Mouse (Mus musculus) CD4-positive, CD25-positive, alpha-beta regulatory T cell, adult 4 months (primary cell): ENCODE measurements at regions not wholly inside any gene's neighbourhood (a gene's known extent, or its start where the extent isn't known, plus 50 kb on each side); places are given as distances from the start of the nearest gene placed in this dataset.

Source experiments
- ATAC-seq: one replicate; pipeline ENCODE4 v1.8.0; 2017

DNA sequence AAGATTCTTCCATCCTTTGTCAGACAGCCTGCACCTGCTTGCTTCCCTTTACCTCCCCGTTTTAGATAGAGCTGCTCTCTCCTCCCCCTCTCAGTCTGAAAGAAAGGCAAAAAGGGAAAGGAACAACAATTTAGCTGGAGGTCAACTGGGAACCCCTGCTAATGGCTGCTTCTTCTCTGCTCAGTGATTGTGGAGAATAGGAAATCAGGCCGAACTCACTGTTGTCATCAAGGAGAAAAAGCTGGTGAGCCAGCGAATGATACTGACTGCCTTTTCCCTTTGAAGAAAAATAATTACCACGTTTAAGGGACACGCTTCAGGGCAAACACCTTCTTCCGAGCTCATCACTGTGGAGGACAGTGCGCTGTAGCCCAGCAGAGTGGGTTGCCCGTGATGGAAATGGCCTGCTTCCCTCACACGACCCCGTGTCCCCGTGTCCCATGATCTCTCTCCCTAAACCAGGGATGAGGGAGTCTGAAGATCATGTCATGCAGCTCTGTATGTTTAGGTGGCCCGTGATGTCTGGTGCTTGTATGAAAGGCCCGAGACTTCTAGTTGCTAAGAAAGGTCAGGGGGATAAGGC, 183.8 kb upstream of the Sash1 start:
- ATAC-seq, result no peak

GRCm38 (mm10) chr10:9066566-9066965, 180.7 kb upstream of the Sash1 start:
- no peak for ATAC-seq

- ATAC-seq, result no peak
These were observed 176.1 kb upstream of the Sash1 start for GRCm38 (mm10) chr10:9061979-9062378.

DNA sequence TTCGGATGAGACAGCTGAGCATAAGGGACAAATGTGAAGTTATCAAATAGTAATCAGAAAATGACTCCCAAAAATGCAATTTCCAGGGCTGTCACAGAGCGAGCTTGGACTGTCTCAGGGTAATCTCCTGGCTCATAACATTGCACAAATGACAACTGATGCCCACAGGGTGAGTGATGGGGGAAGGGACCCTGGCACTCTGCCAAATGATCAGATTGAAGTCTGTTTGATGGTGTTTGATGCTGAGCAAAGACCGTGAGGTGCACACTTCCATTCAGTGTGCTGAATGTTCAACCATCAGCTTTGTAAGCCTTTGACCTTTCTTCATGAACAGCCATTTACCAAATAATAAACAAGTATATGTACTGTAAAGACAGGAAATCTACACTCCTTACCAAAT, 169.4 kb upstream of the Sash1 start:
- ATAC-seq, result no peak

DNA sequence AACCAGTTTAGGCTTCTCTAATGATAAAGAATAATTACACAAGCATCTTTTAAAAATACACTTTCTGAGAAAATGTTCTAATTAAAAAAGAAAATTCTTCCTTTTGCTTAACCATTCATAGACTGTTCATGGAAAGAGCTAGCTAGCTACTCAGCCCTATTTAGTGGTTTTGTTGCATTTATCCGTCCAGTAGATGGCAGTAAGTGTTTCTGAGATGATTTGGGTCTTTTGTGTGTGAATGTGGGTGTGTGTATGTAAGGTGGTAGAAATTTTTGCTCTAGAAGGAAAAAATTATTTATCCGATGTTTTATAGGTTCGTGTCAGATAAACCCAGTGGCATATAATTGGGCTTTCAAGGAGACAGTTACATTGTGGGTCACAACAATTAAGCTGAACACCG, 167.5 kb upstream of the Sash1 start:
- ATAC-seq, result no peak

DNA sequence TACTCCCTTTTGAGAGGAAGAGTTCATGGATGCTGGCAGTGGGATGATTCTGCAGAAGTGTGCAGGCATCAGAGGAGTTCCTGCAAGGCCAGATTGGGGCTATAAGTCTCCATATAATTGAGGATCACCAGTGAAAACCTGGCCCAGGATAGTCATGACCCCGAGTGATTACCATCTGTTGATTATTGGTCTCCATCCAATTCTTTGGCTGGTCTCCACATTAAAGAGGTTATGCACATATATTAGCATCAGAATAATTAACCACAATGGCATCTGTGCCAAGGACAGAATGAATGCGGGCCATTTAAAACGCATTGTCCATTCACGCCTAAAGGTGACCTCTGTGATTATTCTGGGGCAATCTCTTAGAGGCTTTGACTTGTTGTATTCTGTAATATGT, 161.5 kb upstream of the Sash1 start:
- no peak for ATAC-seq

DNA sequence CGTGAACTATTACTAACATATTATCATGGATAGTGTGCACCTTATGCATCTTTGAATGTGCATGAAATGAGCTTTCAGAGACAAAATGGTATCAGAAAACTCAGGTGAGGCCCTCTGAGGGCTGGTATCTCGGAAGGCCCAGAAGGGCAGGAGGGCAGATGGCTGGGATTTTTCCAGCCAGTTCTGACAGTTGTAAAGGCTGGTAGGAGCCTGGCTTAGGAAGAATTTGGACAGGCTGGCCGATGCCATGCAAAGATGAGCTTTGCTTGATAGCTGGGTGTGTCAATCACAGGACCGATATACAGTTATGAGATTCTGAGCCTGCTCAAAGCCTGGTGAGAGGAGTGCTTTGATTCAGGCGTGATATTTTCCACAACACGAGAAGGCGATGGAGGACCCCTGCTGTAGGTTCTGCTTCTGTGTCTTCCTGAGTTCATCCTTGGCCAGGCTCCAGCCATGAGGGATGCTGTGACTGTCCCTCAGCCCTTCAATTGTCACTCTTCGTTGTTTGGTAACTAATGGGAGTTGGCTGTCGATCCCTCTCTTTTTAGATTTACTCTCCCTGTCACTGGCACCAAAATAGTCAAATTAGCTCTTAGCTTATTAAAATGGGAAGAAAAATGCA, 159.0 kb upstream of the Sash1 start:
- ATAC-seq, result no peak

GRCm38 (mm10) chr10:9043507-9043906, 157.6 kb upstream of the Sash1 start:
- ATAC-seq, result no peak

DNA sequence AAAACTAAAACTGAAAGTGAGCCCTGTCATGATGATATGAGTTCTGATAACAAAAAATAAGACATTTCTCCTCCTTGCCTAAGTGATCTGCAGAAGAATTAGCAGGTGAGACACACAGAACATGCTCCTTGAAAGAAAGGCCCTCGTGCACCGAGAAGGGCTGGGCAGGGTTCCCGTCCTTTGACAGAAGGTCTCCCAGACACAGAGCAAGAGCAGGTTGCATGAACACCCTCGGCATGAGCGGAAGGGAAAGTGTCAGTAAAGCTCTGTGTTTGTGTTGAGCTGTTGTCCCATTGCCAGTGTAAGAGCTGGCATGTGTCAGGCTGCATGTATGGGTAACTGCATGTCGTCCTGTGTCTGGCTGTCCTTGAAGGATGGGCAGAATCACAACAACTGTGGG, 144.6 kb upstream of the Sash1 start:
- ATAC-seq, result no peak

DNA sequence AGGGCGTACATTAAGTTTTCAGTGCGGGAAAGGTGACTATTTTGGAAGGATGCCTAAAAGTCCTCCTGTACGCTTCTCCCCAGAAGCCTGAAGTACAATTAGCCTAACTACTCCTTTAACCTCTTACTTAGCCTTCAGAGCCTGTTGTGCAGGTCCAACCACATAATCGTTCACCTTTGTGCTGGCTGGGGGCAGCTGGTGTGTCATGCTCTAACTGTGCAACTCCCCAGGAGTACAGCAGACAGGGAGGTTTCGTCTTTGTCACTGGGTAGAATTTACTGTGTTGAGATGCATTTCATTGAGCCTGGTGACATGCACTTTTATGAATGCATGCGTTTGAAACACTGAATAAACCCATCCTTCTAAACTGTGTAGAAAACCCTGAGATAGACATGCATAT, 143.6 kb upstream of the Sash1 start:
- no peak for ATAC-seq

DNA sequence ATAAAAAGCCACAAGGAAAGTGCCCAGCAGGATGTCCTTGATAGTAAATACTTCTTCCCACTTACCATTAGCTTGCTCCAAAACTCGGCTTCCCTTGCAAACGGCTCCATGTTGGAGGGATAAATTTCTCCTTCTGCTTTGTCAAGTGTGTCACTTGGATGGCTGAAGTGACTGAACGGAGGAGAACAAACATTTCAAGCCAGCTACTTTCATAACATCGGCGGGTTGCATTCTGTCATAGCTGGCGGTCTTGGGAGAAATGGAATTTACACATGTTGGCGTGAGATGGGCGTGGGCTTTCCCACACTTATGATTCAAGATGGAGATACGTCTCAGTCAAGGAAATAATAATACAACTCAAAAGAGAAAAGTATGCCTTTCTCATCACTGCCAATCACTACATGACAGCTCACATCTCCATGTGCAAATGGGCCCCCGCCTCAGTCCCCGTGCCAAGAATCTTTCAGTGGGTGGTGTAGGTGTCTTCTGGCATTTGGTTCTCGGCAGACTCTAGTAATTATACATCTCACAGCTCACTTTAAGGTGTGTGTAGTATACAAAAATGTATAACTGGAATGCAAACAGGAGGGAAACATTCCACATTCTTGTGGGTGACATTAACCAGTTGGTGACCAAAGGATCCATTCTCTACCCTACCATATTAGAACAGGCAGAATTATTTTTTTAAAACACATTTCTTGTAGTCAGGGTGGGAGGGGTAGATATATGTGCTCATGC, 141.4 kb upstream of the Sash1 start:
- no peak for ATAC-seq

DNA sequence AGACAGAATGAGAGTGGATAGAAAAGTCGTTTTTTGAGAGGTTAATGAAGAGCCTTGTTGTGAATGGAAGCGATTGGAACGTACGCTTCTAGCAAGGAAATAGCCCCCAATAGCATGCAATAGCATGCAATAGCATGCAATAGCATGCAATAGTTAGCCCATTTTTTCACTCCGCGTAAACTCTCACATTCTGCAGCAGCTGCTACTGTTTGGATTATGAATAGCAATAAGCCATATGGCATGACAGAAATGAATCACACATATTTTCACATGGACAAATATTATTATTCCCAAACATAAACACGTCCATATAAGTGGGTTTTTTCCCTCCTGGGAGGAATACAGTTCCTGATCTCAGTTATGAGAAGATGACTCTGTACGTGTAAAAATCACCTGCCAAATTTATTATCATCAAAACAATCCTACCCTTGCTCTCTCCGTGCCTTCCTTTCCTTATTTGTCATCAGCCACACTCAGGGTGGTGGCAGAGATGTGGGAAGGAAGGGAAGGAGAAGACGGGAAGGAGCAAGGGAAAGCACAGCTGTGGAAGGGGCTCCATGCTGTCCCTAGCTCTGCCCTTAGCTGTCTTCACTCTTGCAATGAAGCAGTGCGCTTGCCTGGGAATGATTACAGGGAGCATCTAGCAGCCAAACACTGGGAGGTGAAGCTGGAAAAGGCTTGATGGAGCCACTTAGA, 129.1 kb upstream of the Sash1 start:
- ATAC-seq, result no peak

GRCm38 (mm10) chr10:9013549-9013925, 127.7 kb upstream of the Sash1 start:
- no peak for ATAC-seq

DNA sequence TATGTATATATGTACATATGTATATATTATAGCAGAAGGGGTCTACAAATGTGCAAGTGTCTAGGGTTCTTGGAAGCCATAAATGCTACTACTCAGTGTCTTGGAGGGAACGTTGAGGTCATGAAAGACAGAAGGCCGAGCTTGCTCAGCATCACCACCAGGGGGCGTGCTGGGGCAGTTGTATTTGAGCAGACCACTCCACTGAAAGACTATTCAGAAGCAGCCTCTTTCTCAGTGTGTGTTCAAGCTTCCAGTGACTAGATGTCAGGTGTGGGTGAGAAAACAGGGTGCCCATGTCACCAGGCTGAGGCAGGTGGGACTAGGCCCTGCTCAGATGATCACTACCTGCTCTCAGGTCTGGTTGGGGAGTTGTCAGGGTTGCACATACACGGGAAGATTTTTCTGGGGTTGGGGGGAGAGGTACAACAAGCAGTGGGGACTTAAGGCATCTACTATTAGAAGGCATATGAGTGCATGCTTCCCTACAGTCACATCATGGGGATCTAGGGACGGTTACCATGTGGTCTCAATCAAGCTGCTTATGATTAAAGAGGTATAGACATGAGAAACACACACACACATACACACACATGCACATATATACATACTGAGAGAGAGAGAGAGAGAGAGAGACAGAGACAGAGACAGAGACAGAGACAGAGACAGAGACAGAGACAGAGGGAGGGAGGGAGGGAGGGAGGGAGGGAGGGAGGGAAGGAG, 127.1 kb upstream of the Sash1 start:
- no peak for ATAC-seq

- no peak for ATAC-seq
These were observed 126.0 kb upstream of the Sash1 start for GRCm38 (mm10) chr10:9011906-9012305.

GRCm38 (mm10) chr10:9010191-9010590, 124.3 kb upstream of the Sash1 start:
- ATAC-seq, result no peak

GRCm38 (mm10) chr10:9005140-9005909, 119.5 kb upstream of the Sash1 start:
- no peak for ATAC-seq

- no peak for ATAC-seq
These were observed 116.4 kb upstream of the Sash1 start for GRCm38 (mm10) chr10:9002261-9002660.

GRCm38 (mm10) chr10:8998758-8999398, 113.0 kb upstream of the Sash1 start:
- ATAC-seq, result no peak

- ATAC-seq, result no peak
These were observed 112.5 kb upstream of the Sash1 start for GRCm38 (mm10) chr10:8998356-8998755.

DNA sequence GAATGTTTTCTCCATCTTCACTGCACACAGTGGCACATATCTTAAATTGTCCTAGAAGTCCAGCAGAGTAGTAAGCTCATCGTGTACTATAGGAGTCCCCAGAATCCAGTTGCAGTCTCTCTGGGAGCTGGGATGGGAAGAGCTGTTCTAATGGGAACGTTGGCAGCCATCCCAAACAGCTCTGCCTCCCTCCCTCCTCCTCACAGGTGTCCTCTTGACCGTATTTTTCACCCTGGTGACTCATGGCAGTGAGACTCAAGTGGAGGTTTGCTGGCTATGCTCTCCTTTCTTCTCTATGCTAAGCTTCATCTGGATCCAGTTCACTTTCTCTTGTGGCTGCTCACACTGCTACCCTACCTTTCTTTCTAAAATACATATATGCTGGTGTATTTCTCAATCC, 109.2 kb upstream of the Sash1 start:
- no peak for ATAC-seq

DNA sequence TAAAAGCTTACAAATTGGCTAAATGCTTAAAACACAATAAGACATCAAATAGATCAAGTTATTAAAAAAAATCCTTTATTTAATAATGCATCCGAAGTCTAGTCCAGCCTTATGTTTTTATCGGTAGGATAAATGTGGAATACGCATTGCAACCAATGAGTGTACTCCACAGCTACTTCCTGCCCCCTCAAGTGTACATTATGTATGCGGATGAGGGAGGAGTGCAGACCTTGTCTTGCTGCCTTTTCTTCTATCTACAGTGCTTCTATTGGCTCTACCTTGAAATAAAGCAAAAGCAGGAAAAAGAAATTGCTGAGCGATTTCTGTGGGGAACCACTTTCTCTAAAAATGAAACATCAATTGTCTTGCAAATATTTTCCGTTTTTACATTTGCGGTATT, 100.5 kb upstream of the Sash1 start:
- ATAC-seq, result no peak
